Mouse (Mus musculus) lung, postnatal 0 days (tissue): Measurements from ENCODE around the gene Gal3st1.

Experiments used
- CTCF ChIP-seq: IDR thresholded peaks from 2 replicates; pipeline ENCODE4 v1.5.1; 2016; ENCODE audit warnings: antibody characterized with exemption, mild to moderate bottlenecking
- EP300 ChIP-seq: IDR thresholded peaks from 2 replicates; pipeline ENCODE4 v1.6.1; 2016; ENCODE audit warnings: antibody characterized with exemption, mild to moderate bottlenecking, control low read depth

DNA sequence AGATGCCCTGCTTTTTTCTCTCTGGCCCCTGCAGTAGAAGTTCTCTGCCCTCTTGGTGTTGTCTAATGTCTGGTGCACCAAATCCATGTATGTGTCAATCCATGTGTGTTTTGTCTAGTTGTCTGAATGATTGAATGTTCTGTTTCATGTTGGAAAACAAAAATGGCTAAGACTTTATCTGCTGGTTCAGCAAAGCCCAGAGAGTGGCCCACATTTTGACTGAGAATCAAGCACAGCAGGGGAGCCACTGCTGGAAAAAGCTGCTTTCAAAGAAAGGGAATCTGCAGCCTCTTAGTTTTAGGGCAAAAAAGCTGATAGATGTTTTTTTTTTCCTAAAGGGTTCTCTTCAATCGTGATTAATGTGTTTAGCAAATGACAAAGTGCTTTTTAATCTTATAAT, 37.0 kb upstream of the Gal3st1 start:
- no peak for TF ChIP-seq CTCF
- no peak for TF ChIP-seq EP300
